Mouse (Mus musculus): ENCODE measurements around the gene Knop1. TPM values are rescaled to one million over a fixed set of nuclear protein-coding genes. Genes with fewer than 3 reads are reported as not detected.

Gene Knop1
- polyA plus RNA-seq, 1 experiment from 2014 or later, result 36.5 TPM

- ATAC-seq (no peak), DNase-seq (ENCODE audit: low read depth, low spot score) (no peak)
- no peak for TF ChIP-seq CTCF (IDR thresholded peaks at IDR 0.05)
- no peaks in the 10 kb centered on the region for H3K27me3 ChIP-seq
- POLR2A ChIA-PET, result no interaction called here
- CTCF ChIA-PET, result interaction anchor here (1.1 kb wide), 1 partner anchor 12 kb away, joined by 3 read pairs; no protein-coding TSS in a partner anchor
- in situ Hi-C loops (cut with MboI; ENCODE audit: low pct_unique_long_range_greater_than_20kb), result no loop called here
Measured at GRCm38 (mm10) chr7:118801791-118802190, 54.3 kb downstream of the Knop1 start.

- POLR2A ChIA-PET, result no interaction called here
- DNase-seq (ENCODE audit: low read depth, low spot score), result no peak
Measured at GRCm38 (mm10) chr7:118800112-118800734, 55.8 kb downstream of the Knop1 start.

GRCm38 (mm10) chr7:118798105-118798570, 57.9 kb downstream of the Knop1 start:
- in situ Hi-C loops (cut with MboI; ENCODE audit: low pct_unique_long_range_greater_than_20kb), result no loop called here

More at GRCm38 (mm10) chr7:118800112-118800734, 55.8 kb downstream of the Knop1 start:
- in situ Hi-C loops (cut with MboI; ENCODE audit: low pct_unique_long_range_greater_than_20kb), result no loop called here
- no peak for TF ChIP-seq CTCF (IDR thresholded peaks at IDR 0.05)
- CTCF ChIA-PET, result interaction anchor here (1.3 kb wide), 1 partner anchor 196 kb away, joined by 4 read pairs; no protein-coding TSS in a partner anchor
- H3K27me3 ChIP-seq, result no peaks in the 10 kb centered on the region
- ATAC-seq, result no peak

GRCm38 (mm10) chr7:118797600-118797999, 58.5 kb downstream of the Knop1 start:
- no peak for TF ChIP-seq CTCF (IDR thresholded peaks at IDR 0.05)
- CTCF ChIA-PET, result interaction anchor here (0.6 to 0.9 kb wide), 2 partner anchors 18 to 113 kb away, joined by 3 read pairs; no protein-coding TSS in a partner anchor
- in situ Hi-C loops (cut with MboI; ENCODE audit: low pct_unique_long_range_greater_than_20kb), result no loop called here
- POLR2A ChIA-PET, result interaction anchor here (0.9 kb wide), 1 partner anchor 153 kb away, joined by 4 read pairs; no protein-coding TSS in a partner anchor
- ATAC-seq (no peak), DNase-seq (ENCODE audit: low read depth, low spot score) (no peak)
- no peaks in the 10 kb centered on the region for H3K27me3 ChIP-seq

More at GRCm38 (mm10) chr7:118798105-118798570, 57.9 kb downstream of the Knop1 start:
- no peaks in the 10 kb centered on the region for H3K27me3 ChIP-seq
- ChIA-PET POLR2A (interaction anchor here (0.9 kb wide), 1 partner anchor 152 kb away, joined by 4 read pairs; no protein-coding TSS in a partner anchor), CTCF (interaction anchor here (0.8 to 0.9 kb wide), 2 partner anchors 19 to 32 kb away, joined by 3 to 4 read pairs; no protein-coding TSS in a partner anchor)
- ATAC-seq (no peak), DNase-seq (ENCODE audit: low read depth, low spot score) (no peak)
- no peak for TF ChIP-seq CTCF (IDR thresholded peaks at IDR 0.05)

GRCm38 (mm10) chr7:118796838-118797237, 59.2 kb downstream of the Knop1 start:
- H3K27me3 ChIP-seq, result no peaks in the 10 kb centered on the region
- POLR2A ChIA-PET, result no interaction called here
- ATAC-seq, result no peak
- no peak for DNase-seq (ENCODE audit: low read depth, low spot score)
- in situ Hi-C loops (cut with MboI; ENCODE audit: low pct_unique_long_range_greater_than_20kb), result no loop called here
- TF ChIP-seq CTCF (IDR thresholded peaks at IDR 0.05), result no peak
- CTCF ChIA-PET, result no interaction called here

- CTCF ChIA-PET, result interaction anchor here (1.5 kb wide), 1 partner anchor 19 kb away, joined by 3 read pairs; no protein-coding TSS in a partner anchor
- TF ChIP-seq CTCF (IDR thresholded peaks at IDR 0.05), result no peak
- in situ Hi-C loops (cut with MboI; ENCODE audit: low pct_unique_long_range_greater_than_20kb), result no loop called here
- H3K27me3 ChIP-seq, result no peaks in the 10 kb centered on the region
- POLR2A ChIA-PET, result no interaction called here
- no peak for DNase-seq (ENCODE audit: low read depth, low spot score)
- no peak for ATAC-seq
Measured at GRCm38 (mm10) chr7:118795779-118796178, 60.3 kb downstream of the Knop1 start.

GRCm38 (mm10) chr7:118793899-118794298, 62.2 kb downstream of the Knop1 start:
- no peak for DNase-seq (ENCODE audit: low read depth, low spot score)
- ChIA-PET POLR2A (no interaction called here), CTCF (interaction anchor here (1.3 kb wide), 1 partner anchor 53 kb away, joined by 3 read pairs; no protein-coding TSS in a partner anchor)
- no peak for TF ChIP-seq CTCF (IDR thresholded peaks at IDR 0.05)
- no peaks in the 10 kb centered on the region for H3K27me3 ChIP-seq
- in situ Hi-C loops (cut with MboI; ENCODE audit: low pct_unique_long_range_greater_than_20kb), result no loop called here
- ATAC-seq, result no peak

Other genes with a start within 250 kb of the Knop1 start
- 113 TPM for gene Gde1, start 150.5 kb downstream of the Knop1 start, polyA plus RNA-seq (2021)
- 21.3 TPM for gene Ccp110, start 143.7 kb downstream of the Knop1 start, polyA plus RNA-seq (2021)
- gene Vps35l, start 116.0 kb downstream of the Knop1 start, polyA plus RNA-seq (2021), result 107 TPM
- 4.5 TPM for gene Iqck, start 502 bp downstream of the Knop1 start, polyA plus RNA-seq (2021)
- gene Gprc5b, start 139.0 kb upstream of the Knop1 start, polyA plus RNA-seq (2021), result 23.3 TPM